Mouse (Mus musculus): Measurements from ENCODE around the gene Cpeb4. TPM values are rescaled to one million over a fixed set of nuclear protein-coding genes. Genes with fewer than 3 reads are reported as not detected.

The Cpeb4 gene
- polyA plus RNA-seq, 1 experiment from 2014 or later: 5.9 TPM

GRCm38 (mm10) chr11:31900736-31901135, 28.7 kb downstream of the Cpeb4 start:
- peaks cover 42% of the 10 kb centered on the region for H3K4me1 ChIP-seq (ENCODE audit: control insufficient read depth, insufficient read depth, low read length)
- 0 out of 2 replicates have a peak overlapping the region, but pooled peaks have one; percentile 6 for H3K4me3 ChIP-seq (ENCODE audit: low read length)
- ATAC-seq (replicated peaks; ENCODE audit: extremely low read depth, insufficient read depth, low FRiP score): no peak
- H3K4me2 ChIP-seq (ENCODE audit: low read depth, low read length): peak overlapping the region; percentile 52
- H3K27ac ChIP-seq (ENCODE audit: low read length): peak overlapping the region; percentile 85
- H3K9ac ChIP-seq (ENCODE audit: low read length): peak overlapping the region; percentile 61
- no peaks in the 10 kb centered on the region for H3K27me3 ChIP-seq (ENCODE audit: control insufficient read depth, insufficient read depth, low read length)
- no peaks in the 10 kb centered on the region for H3K9me3 ChIP-seq (replicated peaks; ENCODE audit: control insufficient read depth, low read length)
- 9% methylated on average over 1 of the region's 1 CpGs for WGBS
- H3K36me3 ChIP-seq (ENCODE audit: control insufficient read depth, insufficient read depth): no peaks in the 10 kb centered on the region

- Histone ChIP-seq H3K36me3 (ENCODE audit: control insufficient read depth, insufficient read depth) (no peaks in the 10 kb centered on the region), H3K9ac (ENCODE audit: low read length) (no peak overlapping the region), H3K4me1 (ENCODE audit: control insufficient read depth, insufficient read depth, low read length) (peaks cover 47% of the 10 kb centered on the region), H3K4me2 (ENCODE audit: low read depth, low read length) (no peak overlapping the region; the same call in 1 of the 2 replicates), H3K27ac (ENCODE audit: low read length) (peak overlapping the region; percentile 85), H3K9me3 (replicated peaks; ENCODE audit: control insufficient read depth, low read length) (no peaks in the 10 kb centered on the region), H3K4me3 (ENCODE audit: low read length) (no peak overlapping the region), H3K27me3 (ENCODE audit: control insufficient read depth, insufficient read depth, low read length) (no peaks in the 10 kb centered on the region)
- ATAC-seq (replicated peaks; ENCODE audit: extremely low read depth, insufficient read depth, low FRiP score): peak; percentile 64; the same call in 1 of the 2 replicates
- 19% methylated on average over 1 of the region's 1 CpGs for WGBS
Observed at GRCm38 (mm10) chr11:31902251-31903001, 30.4 kb downstream of the Cpeb4 start.

GRCm38 (mm10) chr11:31906499-31906898, 34.5 kb downstream of the Cpeb4 start:
- Histone ChIP-seq H3K27ac (ENCODE audit: low read length) (peak overlapping the region; percentile 62), H3K27me3 (ENCODE audit: control insufficient read depth, insufficient read depth, low read length) (no peaks in the 10 kb centered on the region), H3K4me1 (ENCODE audit: control insufficient read depth, insufficient read depth, low read length) (peaks cover 32% of the 10 kb centered on the region), H3K4me3 (ENCODE audit: low read length) (no peak overlapping the region), H3K36me3 (ENCODE audit: control insufficient read depth, insufficient read depth) (no peaks in the 10 kb centered on the region), H3K9ac (ENCODE audit: low read length) (no peak overlapping the region), H3K9me3 (replicated peaks; ENCODE audit: control insufficient read depth, low read length) (no peaks in the 10 kb centered on the region), H3K4me2 (ENCODE audit: low read depth, low read length) (no peak overlapping the region)
- peak; percentile 61; the same call in 1 of the 2 replicates for ATAC-seq (replicated peaks; ENCODE audit: extremely low read depth, insufficient read depth, low FRiP score)

- peak overlapping the region; percentile 76 for H3K27ac ChIP-seq (ENCODE audit: low read length)
- 33% methylated on average over 1 of the region's 1 CpGs for WGBS
- ATAC-seq (replicated peaks; ENCODE audit: extremely low read depth, insufficient read depth, low FRiP score): no peak
Observed at GRCm38 (mm10) chr11:31907650-31908049, 35.6 kb downstream of the Cpeb4 start.

GRCm38 (mm10) chr11:31912958-31913357, 40.9 kb downstream of the Cpeb4 start:
- Histone ChIP-seq H3K27ac (ENCODE audit: low read length) (no peak overlapping the region), H3K27me3 (ENCODE audit: control insufficient read depth, insufficient read depth, low read length) (no peaks in the 10 kb centered on the region), H3K36me3 (ENCODE audit: control insufficient read depth, insufficient read depth) (no peaks in the 10 kb centered on the region), H3K4me1 (ENCODE audit: control insufficient read depth, insufficient read depth, low read length) (peaks cover 3% of the 10 kb centered on the region), H3K9ac (ENCODE audit: low read length) (no peak overlapping the region), H3K4me2 (ENCODE audit: low read depth, low read length) (no peak overlapping the region), H3K4me3 (ENCODE audit: low read length) (no peak overlapping the region), H3K9me3 (replicated peaks; ENCODE audit: control insufficient read depth, low read length) (no peaks in the 10 kb centered on the region)
- no peak for ATAC-seq (replicated peaks; ENCODE audit: extremely low read depth, insufficient read depth, low FRiP score)

More at GRCm38 (mm10) chr11:31907650-31908049, 35.6 kb downstream of the Cpeb4 start:
- Histone ChIP-seq H3K4me2 (ENCODE audit: low read depth, low read length) (no peak overlapping the region), H3K4me3 (ENCODE audit: low read length) (no peak overlapping the region), H3K4me1 (ENCODE audit: control insufficient read depth, insufficient read depth, low read length) (peaks cover 20% of the 10 kb centered on the region), H3K9ac (ENCODE audit: low read length) (no peak overlapping the region; the same call in 1 of the 2 replicates), H3K27me3 (ENCODE audit: control insufficient read depth, insufficient read depth, low read length) (no peaks in the 10 kb centered on the region), H3K9me3 (replicated peaks; ENCODE audit: control insufficient read depth, low read length) (no peaks in the 10 kb centered on the region), H3K36me3 (ENCODE audit: control insufficient read depth, insufficient read depth) (no peaks in the 10 kb centered on the region)

- 86% methylated on average over 1 of the region's 1 CpGs for WGBS
- Histone ChIP-seq H3K4me3 (ENCODE audit: low read length) (no peak overlapping the region), H3K9me3 (replicated peaks; ENCODE audit: control insufficient read depth, low read length) (no peaks in the 10 kb centered on the region), H3K27ac (ENCODE audit: low read length) (no peak overlapping the region), H3K4me1 (ENCODE audit: control insufficient read depth, insufficient read depth, low read length) (no peaks in the 10 kb centered on the region; the same call in 1 of the 2 replicates), H3K27me3 (ENCODE audit: control insufficient read depth, insufficient read depth, low read length) (no peaks in the 10 kb centered on the region), H3K36me3 (ENCODE audit: control insufficient read depth, insufficient read depth) (peaks cover 6% of the 10 kb centered on the region), H3K9ac (ENCODE audit: low read length) (no peak overlapping the region), H3K4me2 (ENCODE audit: low read depth, low read length) (no peak overlapping the region)
- no peak for ATAC-seq (replicated peaks; ENCODE audit: extremely low read depth, insufficient read depth, low FRiP score)
Observed at GRCm38 (mm10) chr11:31917769-31918168, 45.8 kb downstream of the Cpeb4 start.

GRCm38 (mm10) chr11:31930051-31930450, 58.0 kb downstream of the Cpeb4 start:
- Histone ChIP-seq H3K4me1 (ENCODE audit: control insufficient read depth, insufficient read depth, low read length) (no peaks in the 10 kb centered on the region), H3K9me3 (replicated peaks; ENCODE audit: control insufficient read depth, low read length) (no peaks in the 10 kb centered on the region), H3K9ac (ENCODE audit: low read length) (no peak overlapping the region), H3K4me3 (ENCODE audit: low read length) (no peak overlapping the region), H3K4me2 (ENCODE audit: low read depth, low read length) (no peak overlapping the region), H3K27me3 (ENCODE audit: control insufficient read depth, insufficient read depth, low read length) (no peaks in the 10 kb centered on the region), H3K27ac (ENCODE audit: low read length) (no peak overlapping the region), H3K36me3 (ENCODE audit: control insufficient read depth, insufficient read depth) (peaks cover 49% of the 10 kb centered on the region)
- 86% methylated on average over 10 of the region's 10 CpGs for WGBS
- ATAC-seq (replicated peaks; ENCODE audit: extremely low read depth, insufficient read depth, low FRiP score): no peak

DNA sequence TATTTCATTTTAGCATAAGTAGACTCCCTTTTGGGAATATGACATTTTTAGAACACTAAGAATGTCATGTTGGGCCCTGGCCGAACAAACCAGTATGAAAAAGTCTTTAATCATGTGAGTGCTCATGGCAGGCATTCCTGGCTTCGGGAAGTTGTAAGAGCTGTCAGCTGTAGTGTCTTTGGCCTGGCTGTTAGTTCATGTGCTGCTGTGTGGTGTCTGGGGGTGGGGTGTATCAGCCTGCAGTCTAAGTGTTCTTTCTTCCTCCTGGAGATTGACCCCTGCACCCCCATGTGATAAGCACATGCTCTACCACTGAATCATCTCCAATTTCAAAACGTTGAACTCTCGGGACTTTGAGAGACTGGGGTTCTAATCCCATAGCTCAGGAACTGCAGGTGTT, 63.6 kb downstream of the Cpeb4 start:
- 11% methylated on average over 4 of the region's 4 CpGs for WGBS
- peak; percentile 72; the same call in 1 of the 2 replicates for ATAC-seq (replicated peaks; ENCODE audit: extremely low read depth, insufficient read depth, low FRiP score)
- Histone ChIP-seq H3K4me2 (ENCODE audit: low read depth, low read length) (no peak overlapping the region), H3K4me3 (ENCODE audit: low read length) (no peak overlapping the region), H3K9me3 (replicated peaks; ENCODE audit: control insufficient read depth, low read length) (no peaks in the 10 kb centered on the region), H3K27me3 (ENCODE audit: control insufficient read depth, insufficient read depth, low read length) (no peaks in the 10 kb centered on the region), H3K4me1 (ENCODE audit: control insufficient read depth, insufficient read depth, low read length) (0 out of 2 replicates have a peak, but pooled peaks cover 3% of the 10 kb centered on the region), H3K9ac (ENCODE audit: low read length) (no peak overlapping the region), H3K36me3 (ENCODE audit: control insufficient read depth, insufficient read depth) (peaks cover 17% of the 10 kb centered on the region), H3K27ac (ENCODE audit: low read length) (peak overlapping the region; percentile 24; the same call in 1 of the 2 replicates)

- no peaks in the 10 kb centered on the region for H3K9me3 ChIP-seq (replicated peaks; ENCODE audit: control insufficient read depth, low read length)
- H3K36me3 ChIP-seq (ENCODE audit: control insufficient read depth, insufficient read depth): peaks cover 6% of the 10 kb centered on the region; the same call in 1 of the 2 replicates
- H3K27me3 ChIP-seq (ENCODE audit: control insufficient read depth, insufficient read depth, low read length): no peaks in the 10 kb centered on the region
- H3K4me2 ChIP-seq (ENCODE audit: low read depth, low read length): no peak overlapping the region
- H3K4me3 ChIP-seq (ENCODE audit: low read length): no peak overlapping the region
- no peak overlapping the region for H3K27ac ChIP-seq (ENCODE audit: low read length)
- 86% methylated on average over 10 of the region's 10 CpGs for WGBS
- no peak for ATAC-seq (replicated peaks; ENCODE audit: extremely low read depth, insufficient read depth, low FRiP score)
- H3K9ac ChIP-seq (ENCODE audit: low read length): no peak overlapping the region
- H3K4me1 ChIP-seq (ENCODE audit: control insufficient read depth, insufficient read depth, low read length): 0 out of 2 replicates have a peak, but pooled peaks cover 3% of the 10 kb centered on the region
Observed at GRCm38 (mm10) chr11:31936910-31937525, 65.0 kb downstream of the Cpeb4 start.
